Mouse (Mus musculus): ENCODE results near the gene Zfp42. TPM values are rescaled to one million over a fixed set of nuclear protein-coding genes. Genes with fewer than 3 reads are reported as not detected.

Gene Zfp42
- polyA plus RNA-seq, 2 experiments = not detected

- 65% methylated on average over 6 of the region's 6 CpGs for WGBS (ENCODE audit: insufficient replicate concordance)
- H3K9me3 ChIP-seq (ENCODE audit: control insufficient read depth, low read length) = no peaks in the 10 kb centered on the region
- TF ChIP-seq EP300 (IDR thresholded peaks at IDR 0.05; ENCODE audit: low read depth) = no peak
- no peak for TF ChIP-seq CTCF (IDR thresholded peaks at IDR 0.05; ENCODE audit: low read depth)
- no peak overlapping the region for H3K4me2 ChIP-seq (ENCODE audit: low read depth)
- no peaks in the 10 kb centered on the region for H3K36me3 ChIP-seq (replicated peaks; ENCODE audit: control insufficient read depth, insufficient read depth, low read depth)
- no peak overlapping the region for H3K27ac ChIP-seq
- H3K4me1 ChIP-seq (replicated peaks; ENCODE audit: control insufficient read depth in 2 of 2, insufficient read depth in 2 of 2, low read length in 1 of 2) = no peaks in the 10 kb centered on the region
- no peaks in the 10 kb centered on the region for H3K27me3 ChIP-seq (ENCODE audit: control insufficient read depth, insufficient read depth, low read length)
- DNase-seq (ENCODE audit: low read depth in 3 of 3, low spot score in 3 of 3) (no peak), ATAC-seq (ENCODE audit: insufficient read depth) (no peak)
- no peak overlapping the region for H3K9ac ChIP-seq (replicated peaks)
- no peak overlapping the region for H3K4me3 ChIP-seq (ENCODE audit: insufficient read depth in 1 of 2, low read depth in 2 of 2, low read length in 2 of 2)
These were observed 45.8 kb downstream of the Zfp42 start for GRCm38 (mm10) chr8:43260961-43261360.

GRCm38 (mm10) chr8:43257886-43258285 is 48.9 kb downstream of the Zfp42 start:
- no peaks in the 10 kb centered on the region for H3K36me3 ChIP-seq (replicated peaks; ENCODE audit: control insufficient read depth, insufficient read depth, low read depth)
- no peaks in the 10 kb centered on the region for H3K4me1 ChIP-seq (replicated peaks; ENCODE audit: control insufficient read depth in 2 of 2, insufficient read depth in 2 of 2, low read length in 1 of 2)
- no peak for ATAC-seq (ENCODE audit: insufficient read depth)
- H3K27ac ChIP-seq = no peak overlapping the region
- no peak overlapping the region for H3K4me2 ChIP-seq (ENCODE audit: low read depth)
- no peak for TF ChIP-seq EP300 (IDR thresholded peaks at IDR 0.05; ENCODE audit: low read depth)
- TF ChIP-seq CTCF (IDR thresholded peaks at IDR 0.05; ENCODE audit: low read depth) = no peak
- no peak overlapping the region for H3K4me3 ChIP-seq (ENCODE audit: insufficient read depth in 1 of 2, low read depth in 2 of 2, low read length in 2 of 2)
- no peaks in the 10 kb centered on the region for H3K27me3 ChIP-seq (ENCODE audit: control insufficient read depth, insufficient read depth, low read length)
- DNase-seq (ENCODE audit: low read depth in 3 of 3, low spot score in 3 of 3) = no peak
- WGBS (ENCODE audit: insufficient replicate concordance) = 71% methylated on average over 1 of the region's 1 CpGs
- no peak overlapping the region for H3K9ac ChIP-seq (replicated peaks)
- no peaks in the 10 kb centered on the region for H3K9me3 ChIP-seq (ENCODE audit: control insufficient read depth, low read length)

DNA sequence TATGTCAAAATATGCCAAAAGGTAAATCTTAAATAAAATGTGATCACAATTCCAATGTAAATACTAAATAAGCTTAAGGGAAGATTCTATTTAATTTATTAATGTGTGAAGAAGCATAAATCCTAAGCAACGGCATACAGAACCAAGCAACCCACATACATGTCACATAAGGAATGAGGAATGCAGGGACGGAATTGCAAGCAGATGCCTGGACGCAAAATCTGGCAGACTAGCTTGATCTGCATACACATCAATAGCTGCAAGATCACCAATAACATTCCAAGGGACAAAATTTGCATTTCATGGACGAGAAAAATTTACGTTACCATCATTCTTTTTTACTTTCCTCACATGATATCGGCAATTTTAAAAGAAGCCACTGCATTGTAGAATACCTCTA is 51.1 kb downstream of the Zfp42 start:
- TF ChIP-seq CTCF (IDR thresholded peaks at IDR 0.05; ENCODE audit: low read depth) (no peak), EP300 (IDR thresholded peaks at IDR 0.05; ENCODE audit: low read depth) (no peak)
- Histone ChIP-seq H3K27me3 (ENCODE audit: control insufficient read depth, insufficient read depth, low read length) (no peaks in the 10 kb centered on the region), H3K4me3 (ENCODE audit: insufficient read depth in 1 of 2, low read depth in 2 of 2, low read length in 2 of 2) (no peak overlapping the region), H3K4me1 (replicated peaks; ENCODE audit: control insufficient read depth in 2 of 2, insufficient read depth in 2 of 2, low read length in 1 of 2) (no peaks in the 10 kb centered on the region), H3K9ac (replicated peaks) (no peak overlapping the region), H3K27ac (no peak overlapping the region), H3K36me3 (replicated peaks; ENCODE audit: control insufficient read depth, insufficient read depth, low read depth) (no peaks in the 10 kb centered on the region), H3K9me3 (ENCODE audit: control insufficient read depth, low read length) (no peaks in the 10 kb centered on the region), H3K4me2 (ENCODE audit: low read depth) (no peak overlapping the region)
- 67% methylated on average over 6 of the region's 6 CpGs for WGBS (ENCODE audit: insufficient replicate concordance)
- DNase-seq (ENCODE audit: low read depth in 3 of 3, low spot score in 3 of 3) = no peak
- no peak for ATAC-seq (ENCODE audit: insufficient read depth)

- Histone ChIP-seq H3K9ac (replicated peaks) (no peak overlapping the region), H3K9me3 (ENCODE audit: control insufficient read depth, low read length) (no peaks in the 10 kb centered on the region), H3K4me2 (ENCODE audit: low read depth) (no peak overlapping the region), H3K4me1 (replicated peaks; ENCODE audit: control insufficient read depth in 2 of 2, insufficient read depth in 2 of 2, low read length in 1 of 2) (no peaks in the 10 kb centered on the region), H3K27me3 (ENCODE audit: control insufficient read depth, insufficient read depth, low read length) (no peaks in the 10 kb centered on the region), H3K36me3 (replicated peaks; ENCODE audit: control insufficient read depth, insufficient read depth, low read depth) (no peaks in the 10 kb centered on the region), H3K27ac (no peak overlapping the region), H3K4me3 (ENCODE audit: insufficient read depth in 1 of 2, low read depth in 2 of 2, low read length in 2 of 2) (no peak overlapping the region)
- ATAC-seq (ENCODE audit: insufficient read depth) = no peak
- 49% methylated on average over 6 of the region's 6 CpGs for WGBS (ENCODE audit: insufficient replicate concordance)
- no peak for TF ChIP-seq EP300 (IDR thresholded peaks at IDR 0.05; ENCODE audit: low read depth)
- TF ChIP-seq CTCF (IDR thresholded peaks at IDR 0.05; ENCODE audit: low read depth) = no peak
- DNase-seq (ENCODE audit: low read depth in 3 of 3, low spot score in 3 of 3) = no peak
These were observed 55.1 kb downstream of the Zfp42 start for GRCm38 (mm10) chr8:43251653-43252052.

GRCm38 (mm10) chr8:43248707-43249106 is 58.1 kb downstream of the Zfp42 start:
- no peak for DNase-seq (ENCODE audit: low read depth in 3 of 3, low spot score in 3 of 3)
- H3K27ac ChIP-seq = no peak overlapping the region
- H3K4me1 ChIP-seq (replicated peaks; ENCODE audit: control insufficient read depth in 2 of 2, insufficient read depth in 2 of 2, low read length in 1 of 2) = no peaks in the 10 kb centered on the region
- no peak overlapping the region for H3K9ac ChIP-seq (replicated peaks)
- no peak for TF ChIP-seq EP300 (IDR thresholded peaks at IDR 0.05; ENCODE audit: low read depth)
- TF ChIP-seq CTCF (IDR thresholded peaks at IDR 0.05; ENCODE audit: low read depth) = no peak
- no peak overlapping the region for H3K4me2 ChIP-seq (ENCODE audit: low read depth)
- no peaks in the 10 kb centered on the region for H3K27me3 ChIP-seq (ENCODE audit: control insufficient read depth, insufficient read depth, low read length)
- H3K9me3 ChIP-seq (ENCODE audit: control insufficient read depth, low read length) = no peaks in the 10 kb centered on the region
- 74% methylated on average over 8 of the region's 8 CpGs for WGBS (ENCODE audit: insufficient replicate concordance)
- no peak for ATAC-seq (ENCODE audit: insufficient read depth)
- H3K36me3 ChIP-seq (replicated peaks; ENCODE audit: control insufficient read depth, insufficient read depth, low read depth) = no peaks in the 10 kb centered on the region
- H3K4me3 ChIP-seq (ENCODE audit: insufficient read depth in 1 of 2, low read depth in 2 of 2, low read length in 2 of 2) = no peak overlapping the region

Other genes with a start within 250 kb of the Zfp42 start
- gene Triml1, start 165.5 kb downstream of the Zfp42 start, polyA plus RNA-seq (2012; rRNA removed) = not detected in 2 replicates
- gene Triml1, start 165.5 kb downstream of the Zfp42 start, polyA plus RNA-seq (2014; fragmentation: Nextera tagmentation; extraction: Ambion mirVana) = not detected in 2 replicates
- not detected in 2 replicates for gene Triml2, start 126.4 kb downstream of the Zfp42 start, polyA plus RNA-seq (2012; rRNA removed)
- gene Triml2, start 126.4 kb downstream of the Zfp42 start, polyA plus RNA-seq (2014; fragmentation: Nextera tagmentation; extraction: Ambion mirVana) = not detected in 2 replicates
- not detected in 2 replicates for gene Adam26b, start 221.1 kb upstream of the Zfp42 start, polyA plus RNA-seq (2012; rRNA removed)
- not detected in 2 replicates for gene Adam26b, start 221.1 kb upstream of the Zfp42 start, polyA plus RNA-seq (2014; fragmentation: Nextera tagmentation; extraction: Ambion mirVana)